Mouse (Mus musculus) olfactory bulb, adult 2 months (tissue): ENCODE measurements around the gene Anapc2.

Experiments
- CTCF ChIP-seq: fragments of 200-500 bp; IDR thresholded peaks from 2 replicates; pipeline ENCODE4 v1.5.1; 2012; ENCODE audit warnings: low read depth, mild to moderate bottlenecking, low read length, moderate library complexity; ENCODE audit not compliant: insufficient read depth
- POLR2A ChIP-seq: fragments of 200-500 bp; IDR thresholded peaks from 2 replicates; pipeline ENCODE4 v1.6.1; 2012; ENCODE audit warnings: mild to moderate bottlenecking, low read depth, low read length, moderate library complexity; ENCODE audit not compliant: insufficient read depth

DNA sequence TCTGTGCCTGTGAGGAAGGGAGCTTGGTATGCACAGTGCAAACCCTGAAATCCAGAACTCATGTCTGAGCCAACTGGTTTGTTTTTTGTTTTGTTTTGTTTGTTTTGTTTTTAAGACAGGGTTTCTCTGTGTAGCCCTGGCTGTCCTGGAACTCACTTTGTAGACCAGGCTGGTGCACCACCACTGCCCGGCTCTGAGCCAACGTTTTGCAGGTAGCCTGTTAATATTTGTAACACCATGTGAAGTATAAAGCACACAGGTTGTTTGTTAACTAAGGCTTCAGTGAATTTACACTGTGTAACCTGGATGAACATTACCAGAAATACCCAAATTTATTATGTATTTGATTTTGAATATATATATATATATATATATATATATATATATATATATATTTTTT, 53.8 kb downstream of the Anapc2 start:
- no peak for TF ChIP-seq POLR2A
- TF ChIP-seq CTCF, result no peak
